Mouse (Mus musculus) megakaryocyte, embryonic 14.5 days (primary cell): ENCODE data around the gene Tmem72.

Source experiments
- FLI1 ChIP-seq: IDR thresholded peaks from 2 replicates; pipeline ENCODE4 v1.6.1; 2012; ENCODE audit warnings: low read length, inconsistent platforms, mixed read lengths
- GATA1 ChIP-seq: IDR thresholded peaks from 3 replicates; pipeline ENCODE4 v1.6.1; 2012; ENCODE audit warnings: mixed read lengths, low read length, inconsistent platforms, borderline replicate concordance

DNA sequence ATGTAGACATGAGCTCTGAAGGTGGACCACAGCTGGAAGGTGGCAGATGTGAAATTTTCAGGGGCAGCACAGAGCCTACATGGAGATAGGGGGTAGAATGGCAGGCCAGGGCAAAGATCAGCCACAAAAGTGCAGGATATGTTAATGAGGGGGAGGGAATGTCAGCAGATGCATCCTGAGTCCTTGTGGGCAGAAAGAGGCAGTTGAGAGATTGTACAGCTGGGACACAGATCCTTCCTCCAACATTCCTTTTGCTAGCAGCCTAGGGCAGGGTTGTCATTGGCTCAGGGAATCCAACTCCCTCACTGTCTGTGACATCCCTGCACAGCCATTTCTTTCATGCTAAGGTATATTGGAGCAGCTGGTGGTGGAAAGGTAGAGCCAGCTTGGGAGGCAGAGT lies 15.9 kb downstream of the Tmem72 start:
- TF ChIP-seq GATA1 (no peak), FLI1 (no peak)
